Mouse (Mus musculus) heart, postnatal 0 days (tissue): Measurements from ENCODE around the gene Lrrtm1. TPM values are rescaled to one million over a fixed set of nuclear protein-coding genes. Genes with fewer than 3 reads are reported as not detected.

Source experiments
- ATAC-seq: fragments of 200-750 bp; cut with Nextera tagmentation; 2 replicates; pipeline ENCODE4 v1.8.0; 2017; ENCODE audit warnings: low read depth, moderate number of reproducible peaks, moderate library complexity; ENCODE audit not compliant: insufficient read depth
- DNase-seq: peaks from one replicate; pipeline ENCODE4 v3.0.0-alpha.2; 2016; ENCODE audit warnings: low spot score
- H3K27ac ChIP-seq: fragments of 300-500 bp; sonication (generic); 2 replicates; pipeline ENCODE4 v1.5.1; 2014; ENCODE audit warnings: low read depth, mild to moderate bottlenecking
- H3K27me3 ChIP-seq: fragments of 300-500 bp; sonication (generic); 2 replicates; pipeline ENCODE4 v1.6.1; 2014; ENCODE audit warnings: low read length, mixed read lengths; ENCODE audit not compliant: control insufficient read depth, insufficient read depth
- H3K36me3 ChIP-seq: fragments of 300-500 bp; sonication (generic); replicated peaks from 2 replicates; pipeline ENCODE4 v1.6.1; 2014; ENCODE audit warnings: low read length, mixed read lengths; ENCODE audit not compliant: control insufficient read depth, insufficient read depth
- H3K4me1 ChIP-seq: fragments of 300-500 bp; sonication (generic); 2 replicates; pipeline ENCODE4 v1.6.1; 2014; ENCODE audit warnings: antibody characterized with exemption; ENCODE audit not compliant: control insufficient read depth, insufficient read depth
- H3K4me2 ChIP-seq: fragments of 300-500 bp; sonication (generic); 2 replicates; pipeline ENCODE4 v1.6.1; 2014; ENCODE audit warnings: low read depth, mild to moderate bottlenecking, low read length, moderate library complexity
- H3K4me3 ChIP-seq: fragments of 300-500 bp; sonication (generic); 2 replicates; pipeline ENCODE4 v1.5.1; 2014; ENCODE audit warnings: low read depth, low read length
- H3K9ac ChIP-seq: fragments of 300-500 bp; sonication (generic); replicated peaks from 2 replicates; pipeline ENCODE4 v1.6.1; 2014; ENCODE audit warnings: low read depth, low read length, mixed read lengths
- H3K9me3 ChIP-seq: fragments of 300-500 bp; sonication (generic); replicated peaks from 2 replicates; pipeline ENCODE4 v1.6.1; 2016; ENCODE audit warnings: low read length; ENCODE audit not compliant: control insufficient read depth
- CTCF ChIP-seq: IDR thresholded peaks from 2 replicates; pipeline ENCODE4 v1.5.1; 2016; ENCODE audit warnings: antibody characterized with exemption, control low read depth, low read depth
- EP300 ChIP-seq: IDR thresholded peaks from 2 replicates; pipeline ENCODE4 v1.6.1; 2016; ENCODE audit warnings: antibody characterized with exemption, low read depth
- WGBS: fragments of 180-500 bp; shearing (Covaris S2); extraction: QIAGEN DNeasy Blood & Tissue Kit; methylation state at CpG from one replicate; pipeline ENCODE4 v1.1.7; 2014; 5-methylcytosine and 5-hydroxymethylcytosine counted together
- polyA plus RNA-seq: library from polyadenylated mRNA; unstranded; fragments of >200 nt; fragmentation: Nextera tagmentation; extraction: Ambion mirVana; gene quantifications from 2 replicates; pipeline ENCODE4 v1.2.1, GENCODE M21; 2015
- total RNA-seq: library from RNA; depleted of rRNA; stranded (reverse); fragments of >200 nt; gene quantifications from 2 replicates; pipeline ENCODE4 v1.2.3, GENCODE M21; 2014; ENCODE audit warnings: low replicate concordance

Gene Lrrtm1
- total and polyA plus RNA-seq, 2 experiments from 2014 or later = 0.16 TPM; not detected in 1

DNA sequence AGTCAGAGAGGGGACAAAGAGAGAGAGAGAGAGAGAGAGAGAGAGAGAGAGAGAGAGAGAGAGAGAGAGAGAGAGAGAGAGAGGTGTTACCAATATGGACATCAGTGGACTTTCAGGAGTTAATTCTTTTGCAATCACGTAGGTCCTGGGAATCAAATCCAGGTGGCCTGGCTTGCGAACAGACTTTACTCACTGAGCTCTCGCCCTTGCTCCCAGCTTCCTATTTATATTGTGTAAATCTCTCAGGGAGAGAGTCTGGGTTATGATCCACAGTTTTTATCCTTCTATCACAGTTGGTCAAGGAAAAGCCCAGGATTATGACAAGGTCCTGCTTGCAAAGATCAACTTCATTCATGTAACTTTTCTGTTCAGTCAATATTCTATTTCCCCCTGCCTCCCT, 22.7 kb downstream of the Lrrtm1 start:
- Histone ChIP-seq H3K4me1 (no peaks in the 10 kb centered on the region), H3K9me3 (no peaks in the 10 kb centered on the region), H3K27me3 (no peaks in the 10 kb centered on the region), H3K9ac (no peak overlapping the region), H3K27ac (no peak overlapping the region), H3K36me3 (no peaks in the 10 kb centered on the region), H3K4me3 (no peak overlapping the region), H3K4me2 (no peak overlapping the region)
- TF ChIP-seq CTCF (no peak), EP300 (no peak)
- DNase-seq (no peak), ATAC-seq (no peak)
- 68% methylated on average over 3 of the region's 3 CpGs for WGBS

DNA sequence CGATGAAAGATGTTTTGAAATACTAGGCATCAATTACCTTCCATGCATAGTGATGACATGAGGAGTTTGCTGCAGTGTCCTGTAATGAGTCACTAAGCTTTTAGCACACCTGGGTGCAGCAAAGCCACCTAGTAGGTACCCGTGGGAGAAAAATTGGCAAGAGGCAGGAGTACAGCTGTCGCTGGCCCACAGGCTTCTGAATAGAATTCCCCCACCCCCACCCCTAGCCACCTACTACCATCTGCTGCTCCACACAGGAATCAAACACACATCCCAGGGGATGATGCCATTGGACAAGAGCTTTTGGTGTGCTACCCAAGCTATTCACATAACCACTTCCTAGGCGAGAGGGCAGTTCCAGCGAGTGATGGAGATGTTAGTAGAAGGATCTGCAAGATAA, 36.3 kb downstream of the Lrrtm1 start:
- H3K4me1 ChIP-seq = no peaks in the 10 kb centered on the region
- no peak overlapping the region for H3K4me2 ChIP-seq
- ATAC-seq = no peak
- H3K4me3 ChIP-seq = no peak overlapping the region
- H3K9me3 ChIP-seq = no peaks in the 10 kb centered on the region
- WGBS = 76% methylated on average over 5 of the region's 5 CpGs
- no peak overlapping the region for H3K27ac ChIP-seq
- H3K36me3 ChIP-seq = no peaks in the 10 kb centered on the region
- no peak for TF ChIP-seq EP300
- no peak for TF ChIP-seq CTCF
- no peaks in the 10 kb centered on the region for H3K27me3 ChIP-seq
- no peak for DNase-seq
- H3K9ac ChIP-seq = no peak overlapping the region

DNA sequence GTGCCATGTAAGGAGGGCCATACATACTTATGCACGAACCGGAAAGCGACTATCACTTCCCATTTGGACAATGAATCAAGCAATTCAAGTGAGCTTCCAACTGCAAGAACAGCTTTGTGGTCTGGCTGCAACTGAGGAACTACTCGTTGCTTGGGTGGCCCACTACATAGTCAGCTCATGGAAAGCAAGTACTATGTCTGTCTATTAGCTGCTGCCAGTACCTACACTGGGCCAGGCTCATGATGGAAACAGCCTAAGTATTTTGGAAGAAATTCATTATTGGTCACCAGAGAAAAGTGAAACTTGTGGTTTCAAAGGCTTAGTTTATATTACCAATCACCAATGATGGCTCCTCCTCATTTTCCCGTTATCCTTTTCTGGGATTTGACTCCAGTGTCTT, 43.8 kb downstream of the Lrrtm1 start:
- Histone ChIP-seq H3K4me1 (no peaks in the 10 kb centered on the region), H3K4me2 (no peak overlapping the region), H3K9ac (no peak overlapping the region), H3K27me3 (no peaks in the 10 kb centered on the region), H3K9me3 (no peaks in the 10 kb centered on the region), H3K4me3 (no peak overlapping the region), H3K27ac (no peak overlapping the region), H3K36me3 (no peaks in the 10 kb centered on the region)
- no peak for TF ChIP-seq CTCF
- TF ChIP-seq EP300 = no peak
- no peak for ATAC-seq
- DNase-seq = no peak
- WGBS = 73% methylated on average over 5 of the region's 5 CpGs

DNA sequence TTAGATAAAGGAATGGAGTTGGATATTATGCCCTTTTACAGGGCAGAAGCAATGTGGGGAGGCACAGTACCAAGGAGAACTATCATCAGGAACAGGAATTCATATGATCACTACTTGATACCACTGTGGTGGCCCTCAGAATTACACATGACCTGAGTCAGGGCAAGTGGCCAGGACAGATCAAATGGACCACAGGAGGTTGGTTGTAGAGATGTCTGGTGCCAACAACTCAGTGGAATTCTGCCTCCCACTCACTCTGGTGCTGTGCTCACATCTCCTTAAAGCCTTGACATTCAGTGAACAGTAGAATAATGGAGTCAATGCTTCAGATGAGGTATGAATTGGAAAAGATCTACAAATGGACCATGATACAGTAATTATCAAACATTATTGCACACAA, 45.9 kb downstream of the Lrrtm1 start:
- Histone ChIP-seq H3K36me3 (no peaks in the 10 kb centered on the region), H3K4me1 (no peaks in the 10 kb centered on the region), H3K27ac (no peak overlapping the region), H3K4me2 (no peak overlapping the region), H3K27me3 (no peaks in the 10 kb centered on the region), H3K9me3 (no peaks in the 10 kb centered on the region), H3K4me3 (no peak overlapping the region), H3K9ac (no peak overlapping the region)
- no peak for DNase-seq
- ATAC-seq = no peak
- TF ChIP-seq EP300 (no peak), CTCF (no peak)

GRCm38 (mm10) chr6:77291415-77291814, 48.9 kb downstream of the Lrrtm1 start:
- no peak for TF ChIP-seq CTCF
- TF ChIP-seq EP300 = no peak
- no peak overlapping the region for H3K9ac ChIP-seq
- H3K9me3 ChIP-seq = no peaks in the 10 kb centered on the region
- no peak for ATAC-seq
- H3K27me3 ChIP-seq = no peaks in the 10 kb centered on the region
- no peak overlapping the region for H3K4me3 ChIP-seq
- H3K4me1 ChIP-seq = no peaks in the 10 kb centered on the region
- H3K27ac ChIP-seq = no peak overlapping the region
- no peaks in the 10 kb centered on the region for H3K36me3 ChIP-seq
- 56% methylated on average over 6 of the region's 6 CpGs for WGBS
- no peak overlapping the region for H3K4me2 ChIP-seq
- no peak for DNase-seq

DNA sequence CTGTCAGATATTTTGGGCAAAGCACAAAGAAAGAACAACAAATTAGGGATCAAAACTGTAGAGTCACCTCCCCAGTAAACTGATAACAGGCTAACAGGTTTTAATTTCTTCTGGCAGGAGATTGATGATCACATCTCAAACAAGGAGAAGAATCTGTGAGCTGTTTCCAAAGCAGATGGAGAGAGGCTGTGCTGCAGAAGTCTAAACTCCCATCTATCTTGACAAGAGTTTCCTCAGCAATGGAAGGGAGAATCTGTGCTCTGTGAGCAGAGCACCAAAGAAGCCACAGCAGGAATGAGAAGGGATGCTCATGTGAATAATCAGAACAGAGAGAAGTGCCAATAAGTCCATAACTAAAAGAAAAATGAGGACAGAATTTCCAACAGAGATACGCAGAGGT, 58.8 kb downstream of the Lrrtm1 start:
- Histone ChIP-seq H3K9ac (no peak overlapping the region), H3K27me3 (no peaks in the 10 kb centered on the region), H3K36me3 (no peaks in the 10 kb centered on the region), H3K9me3 (no peaks in the 10 kb centered on the region), H3K4me2 (no peak overlapping the region), H3K4me3 (no peak overlapping the region), H3K4me1 (no peaks in the 10 kb centered on the region), H3K27ac (no peak overlapping the region)
- no peak for ATAC-seq
- 70% methylated on average over 1 of the region's 1 CpGs for WGBS
- no peak for TF ChIP-seq EP300
- no peak for TF ChIP-seq CTCF
- no peak for DNase-seq
